Mouse (Mus musculus) hindbrain, embryonic 14.5 days (tissue): ENCODE measurements at regions not wholly inside any gene's neighbourhood (a gene's known extent, or its start where the extent isn't known, plus 50 kb on each side); places are given as distances from the start of the nearest gene placed in this dataset.

Source experiments
- ATAC-seq: fragments of 200-750 bp; cut with Nextera tagmentation; 2 replicates; pipeline ENCODE4 v1.8.0; 2017; ENCODE audit warnings: moderate number of reproducible peaks, mild to moderate bottlenecking, moderate TSS enrichment, moderate library complexity; ENCODE audit not compliant: low FRiP score
- DNase-seq: peaks from one replicate; pipeline ENCODE4 v3.0.0-alpha.2; 2015; ENCODE audit warnings: low spot score
- H3K27ac ChIP-seq: fragments of 300-500 bp; sonication (generic); 2 replicates; pipeline ENCODE4 v1.5.1; 2014; ENCODE audit warnings: mild to moderate bottlenecking, moderate library complexity
- H3K27me3 ChIP-seq: fragments of 300-500 bp; sonication (generic); 2 replicates; pipeline ENCODE4 v1.6.1; 2014; ENCODE audit warnings: mild to moderate bottlenecking, low read length, mixed read lengths; ENCODE audit not compliant: control insufficient read depth, insufficient read depth
- H3K36me3 ChIP-seq: fragments of 300-500 bp; sonication (generic); replicated peaks from 2 replicates; pipeline ENCODE4 v1.6.1; 2014; ENCODE audit not compliant: control insufficient read depth, insufficient read depth
- H3K4me1 ChIP-seq: fragments of 300-500 bp; sonication (generic); replicated peaks from 2 replicates; pipeline ENCODE4 v1.6.1; 2014; ENCODE audit warnings: antibody characterized with exemption, low read length, mixed read lengths; ENCODE audit not compliant: control insufficient read depth, insufficient read depth
- H3K4me2 ChIP-seq: fragments of 300-500 bp; sonication (generic); replicated peaks from 2 replicates; pipeline ENCODE4 v1.6.1; 2014; ENCODE audit warnings: mild to moderate bottlenecking, moderate library complexity
- H3K4me3 ChIP-seq: fragments of 300-500 bp; sonication (generic); replicated peaks from 2 replicates; pipeline ENCODE4 v1.5.1; 2014; ENCODE audit warnings: mild to moderate bottlenecking, low read length
- H3K9ac ChIP-seq: fragments of 300-500 bp; sonication (generic); 2 replicates; pipeline ENCODE4 v1.6.1; 2014
- H3K9me3 ChIP-seq: fragments of 300-500 bp; sonication (generic); 2 replicates; pipeline ENCODE4 v1.6.1; 2016; ENCODE audit warnings: low read length; ENCODE audit not compliant: control insufficient read depth
- WGBS: fragments of 180-500 bp; shearing (Covaris S2); extraction: QIAGEN DNeasy Blood & Tissue Kit; methylation state at CpG from one replicate; pipeline ENCODE4 v1.1.7; 2014; 5-methylcytosine and 5-hydroxymethylcytosine counted together

- Histone ChIP-seq H3K27ac (no peak overlapping the region), H3K9ac (no peak overlapping the region), H3K9me3 (no peaks in the 10 kb centered on the region), H3K4me1 (no peaks in the 10 kb centered on the region), H3K27me3 (no peaks in the 10 kb centered on the region), H3K36me3 (no peaks in the 10 kb centered on the region), H3K4me2 (no peak overlapping the region), H3K4me3 (no peak overlapping the region)
- ATAC-seq (no peak), DNase-seq (no peak)
- WGBS, result 31% methylated on average over 4 of the region's 4 CpGs
Observed at GRCm38 (mm10) chr15:67284941-67285340, 784.2 kb upstream of the Lrrc6 start.

- no peaks in the 10 kb centered on the region for H3K4me1 ChIP-seq
- no peaks in the 10 kb centered on the region for H3K9me3 ChIP-seq
- 88% methylated on average over 3 of the region's 3 CpGs for WGBS
- no peak overlapping the region for H3K4me2 ChIP-seq
- H3K9ac ChIP-seq, result no peak overlapping the region
- H3K27me3 ChIP-seq, result no peaks in the 10 kb centered on the region
- H3K36me3 ChIP-seq, result no peaks in the 10 kb centered on the region
- no peak for DNase-seq
- H3K27ac ChIP-seq, result no peak overlapping the region
- no peak overlapping the region for H3K4me3 ChIP-seq
- no peak for ATAC-seq
Observed at GRCm38 (mm10) chr15:67283275-67283972, 782.7 kb upstream of the Lrrc6 start.

- Histone ChIP-seq H3K4me2 (no peak overlapping the region), H3K4me3 (no peak overlapping the region)
- WGBS, result 91% methylated on average over 1 of the region's 1 CpGs
Observed at GRCm38 (mm10) chr15:67278869-67279268, 778.2 kb upstream of the Lrrc6 start.

GRCm38 (mm10) chr15:67275058-67275457, 774.3 kb upstream of the Lrrc6 start:
- no peaks in the 10 kb centered on the region for H3K4me1 ChIP-seq
- no peak overlapping the region for H3K4me3 ChIP-seq
- H3K27me3 ChIP-seq, result no peaks in the 10 kb centered on the region
- H3K9ac ChIP-seq, result no peak overlapping the region
- no peaks in the 10 kb centered on the region for H3K36me3 ChIP-seq
- DNase-seq (no peak), ATAC-seq (no peak)
- H3K4me2 ChIP-seq, result no peak overlapping the region
- H3K27ac ChIP-seq, result no peak overlapping the region
- no peaks in the 10 kb centered on the region for H3K9me3 ChIP-seq

More at GRCm38 (mm10) chr15:67278869-67279268, 778.2 kb upstream of the Lrrc6 start:
- ATAC-seq, result no peak
- H3K4me1 ChIP-seq, result no peaks in the 10 kb centered on the region
- H3K27ac ChIP-seq, result no peak overlapping the region
- H3K36me3 ChIP-seq, result no peaks in the 10 kb centered on the region
- no peak for DNase-seq
- H3K9me3 ChIP-seq, result no peaks in the 10 kb centered on the region
- H3K27me3 ChIP-seq, result no peaks in the 10 kb centered on the region
- no peak overlapping the region for H3K9ac ChIP-seq

GRCm38 (mm10) chr15:67272397-67272796, 771.7 kb upstream of the Lrrc6 start:
- H3K36me3 ChIP-seq, result no peaks in the 10 kb centered on the region
- no peak for DNase-seq
- no peak overlapping the region for H3K4me2 ChIP-seq
- H3K9ac ChIP-seq, result no peak overlapping the region
- H3K27ac ChIP-seq, result no peak overlapping the region
- ATAC-seq, result no peak
- no peak overlapping the region for H3K4me3 ChIP-seq
- H3K27me3 ChIP-seq, result no peaks in the 10 kb centered on the region
- no peaks in the 10 kb centered on the region for H3K4me1 ChIP-seq
- WGBS, result 90% methylated on average over 2 of the region's 2 CpGs
- no peaks in the 10 kb centered on the region for H3K9me3 ChIP-seq

- Histone ChIP-seq H3K4me1 (no peaks in the 10 kb centered on the region), H3K4me3 (no peak overlapping the region), H3K27ac (no peak overlapping the region), H3K4me2 (no peak overlapping the region), H3K36me3 (no peaks in the 10 kb centered on the region), H3K9me3 (no peaks in the 10 kb centered on the region), H3K27me3 (no peaks in the 10 kb centered on the region), H3K9ac (no peak overlapping the region)
- no peak for ATAC-seq
- WGBS, result 78% methylated on average over 6 of the region's 6 CpGs
- no peak for DNase-seq
Observed at GRCm38 (mm10) chr15:67263723-67264122, 763.0 kb upstream of the Lrrc6 start.

- H3K27me3 ChIP-seq, result no peaks in the 10 kb centered on the region
- H3K4me3 ChIP-seq, result no peak overlapping the region
- DNase-seq (no peak), ATAC-seq (no peak)
- H3K27ac ChIP-seq, result no peak overlapping the region
- no peak overlapping the region for H3K9ac ChIP-seq
- 77% methylated on average over 2 of the region's 2 CpGs for WGBS
- no peaks in the 10 kb centered on the region for H3K4me1 ChIP-seq
- H3K9me3 ChIP-seq, result no peaks in the 10 kb centered on the region
- no peak overlapping the region for H3K4me2 ChIP-seq
- H3K36me3 ChIP-seq, result no peaks in the 10 kb centered on the region
Observed at GRCm38 (mm10) chr15:67263313-67263712, 762.6 kb upstream of the Lrrc6 start.

- ATAC-seq (no peak), DNase-seq (no peak)
- H3K4me2 ChIP-seq, result no peak overlapping the region
- no peak overlapping the region for H3K4me3 ChIP-seq
- H3K9ac ChIP-seq, result no peak overlapping the region
- no peaks in the 10 kb centered on the region for H3K36me3 ChIP-seq
- 91% methylated on average over 2 of the region's 2 CpGs for WGBS
- H3K27me3 ChIP-seq, result no peaks in the 10 kb centered on the region
- no peaks in the 10 kb centered on the region for H3K4me1 ChIP-seq
- no peaks in the 10 kb centered on the region for H3K9me3 ChIP-seq
- H3K27ac ChIP-seq, result no peak overlapping the region
Observed at GRCm38 (mm10) chr15:67262269-67262668, 761.6 kb upstream of the Lrrc6 start.

GRCm38 (mm10) chr15:67260666-67261065, 760.0 kb upstream of the Lrrc6 start:
- Histone ChIP-seq H3K4me3 (no peak overlapping the region), H3K9ac (no peak overlapping the region), H3K9me3 (no peaks in the 10 kb centered on the region), H3K36me3 (no peaks in the 10 kb centered on the region), H3K27ac (no peak overlapping the region), H3K4me2 (no peak overlapping the region), H3K4me1 (no peaks in the 10 kb centered on the region), H3K27me3 (no peaks in the 10 kb centered on the region)
- ATAC-seq, result no peak
- DNase-seq, result no peak
- WGBS, result 94% methylated on average over 3 of the region's 3 CpGs

- H3K27me3 ChIP-seq, result no peaks in the 10 kb centered on the region
- H3K9ac ChIP-seq, result no peak overlapping the region
- no peak overlapping the region for H3K27ac ChIP-seq
- H3K9me3 ChIP-seq, result no peaks in the 10 kb centered on the region
- H3K4me1 ChIP-seq, result peaks cover 11% of the 10 kb centered on the region; the same call in 1 of the 2 replicates
- H3K4me3 ChIP-seq, result no peak overlapping the region
- WGBS, result 39% methylated on average over 4 of the region's 4 CpGs
- H3K36me3 ChIP-seq, result no peaks in the 10 kb centered on the region
- H3K4me2 ChIP-seq, result no peak overlapping the region
- no peak for ATAC-seq
- no peak for DNase-seq
Observed at GRCm38 (mm10) chr15:67249147-67249546, 748.4 kb upstream of the Lrrc6 start.
